Mouse (Mus musculus): ENCODE measurements around the gene Cyp2b10.
"Not testable (repeated sequence)": the region's sequence is repeated elsewhere in the genome, so short reads cannot be mapped to it uniquely, and the experiment has no call there.

The Cyp2b10 gene

GRCm38 (mm10) chr7:25897411-25897810, at the start of gene Cyp2b10:
Gene Cyp2b10 (plus strand): TSS chr7:25897620.
- no peak for DNase-seq (ENCODE audit: low read depth)

GRCm38 (mm10) chr7:25847722-25848443, 49.5 kb upstream of the Cyp2b10 start:
- peak; percentile 87 for DNase-seq (ENCODE audit: low read depth)

- DNase-seq (ENCODE audit: low read depth), result no peak
Observed at GRCm38 (mm10) chr7:25848444-25848812, 49.0 kb upstream of the Cyp2b10 start.

- DNase-seq (ENCODE audit: low read depth), result peak; percentile 76
Observed at GRCm38 (mm10) chr7:25855082-25855481, 42.3 kb upstream of the Cyp2b10 start.

GRCm38 (mm10) chr7:25859962-25860870, 37.2 kb upstream of the Cyp2b10 start:
- DNase-seq (ENCODE audit: low read depth), result peak; percentile 76

- no peak for DNase-seq (ENCODE audit: low read depth)
Observed at GRCm38 (mm10) chr7:25862365-25862764, 35.1 kb upstream of the Cyp2b10 start.

- DNase-seq (ENCODE audit: low read depth), result no peak
Observed at GRCm38 (mm10) chr7:25863756-25864155, 33.7 kb upstream of the Cyp2b10 start.

GRCm38 (mm10) chr7:25864861-25865260, 32.6 kb upstream of the Cyp2b10 start:
- no peak for DNase-seq (ENCODE audit: low read depth)

- peak; percentile 75 for DNase-seq (ENCODE audit: low read depth)
Observed at GRCm38 (mm10) chr7:25869789-25870188, 27.6 kb upstream of the Cyp2b10 start.

- DNase-seq (ENCODE audit: low read depth), result peak; percentile 97
Observed at GRCm38 (mm10) chr7:25872624-25873023, 24.8 kb upstream of the Cyp2b10 start.

- DNase-seq (ENCODE audit: low read depth), result no peak
Observed at GRCm38 (mm10) chr7:25878735-25879134, 18.7 kb upstream of the Cyp2b10 start.

GRCm38 (mm10) chr7:25880721-25881120, 16.7 kb upstream of the Cyp2b10 start:
- not testable (repeated sequence) for DNase-seq (ENCODE audit: low read depth)

- no peak for DNase-seq (ENCODE audit: low read depth)
Observed at GRCm38 (mm10) chr7:25884272-25884671, 13.1 kb upstream of the Cyp2b10 start.

GRCm38 (mm10) chr7:25887758-25888157, 9.7 kb upstream of the Cyp2b10 start:
- no peak for DNase-seq (ENCODE audit: low read depth)

GRCm38 (mm10) chr7:25893159-25893558, 4.3 kb upstream of the Cyp2b10 start:
- DNase-seq (ENCODE audit: low read depth), result no peak

GRCm38 (mm10) chr7:25895162-25895561, 2.3 kb upstream of the Cyp2b10 start:
- no peak for DNase-seq (ENCODE audit: low read depth)

- no peak for DNase-seq (ENCODE audit: low read depth)
Observed at GRCm38 (mm10) chr7:25898064-25898463, 644 bp downstream of the Cyp2b10 start.

GRCm38 (mm10) chr7:25902061-25902690, 4.8 kb downstream of the Cyp2b10 start:
- peak; percentile 93 for DNase-seq (ENCODE audit: low read depth)

- peak; percentile 58 for DNase-seq (ENCODE audit: low read depth)
Observed at GRCm38 (mm10) chr7:25903156-25903555, 5.7 kb downstream of the Cyp2b10 start.

GRCm38 (mm10) chr7:25904066-25904465, 6.6 kb downstream of the Cyp2b10 start:
- DNase-seq (ENCODE audit: low read depth), result peak; percentile 84

- DNase-seq (ENCODE audit: low read depth), result no peak
Observed at GRCm38 (mm10) chr7:25904489-25904888, 7.1 kb downstream of the Cyp2b10 start.

GRCm38 (mm10) chr7:25907380-25907779, 10.0 kb downstream of the Cyp2b10 start:
- no peak for DNase-seq (ENCODE audit: low read depth)

GRCm38 (mm10) chr7:25910046-25910445, 12.6 kb downstream of the Cyp2b10 start:
- no peak for DNase-seq (ENCODE audit: low read depth)
